Mouse (Mus musculus) thymus, adult 2 months (tissue): ENCODE results near the gene Gm15737. TPM values are rescaled to one million over a fixed set of nuclear protein-coding genes. Genes with fewer than 3 reads are reported as not detected.

Experiments used
- DNase-seq: peaks from one replicate; pipeline ENCODE4 v3.0.0; 2021
- H3K27ac ChIP-seq: fragments of 200-500 bp; 2 replicates; pipeline ENCODE4 v1.5.1; 2012; ENCODE audit warnings: low read length, control low read depth; ENCODE audit not compliant: control insufficient read depth, insufficient read depth
- H3K27me3 ChIP-seq: fragments of 200-500 bp; 2 replicates; pipeline ENCODE4 v1.6.1; 2012; ENCODE audit warnings: mild to moderate bottlenecking, low read length, moderate library complexity, mixed read lengths; ENCODE audit not compliant: control insufficient read depth, insufficient read depth
- H3K36me3 ChIP-seq: fragments of 200-500 bp; 2 replicates; pipeline ENCODE4 v1.6.1; 2012; ENCODE audit warnings: mild to moderate bottlenecking, low read length, moderate library complexity; ENCODE audit not compliant: control insufficient read depth, insufficient read depth
- H3K4me1 ChIP-seq: fragments of 200-500 bp; replicated peaks from 2 replicates; pipeline ENCODE4 v1.6.1; 2012; ENCODE audit warnings: low read length; ENCODE audit not compliant: control insufficient read depth, insufficient read depth
- H3K4me3 ChIP-seq: fragments of 200-500 bp; 2 replicates; pipeline ENCODE4 v1.5.1; 2012; ENCODE audit warnings: mild to moderate bottlenecking, low read length, control low read depth, moderate library complexity; ENCODE audit not compliant: control insufficient read depth, insufficient read depth
- CTCF ChIP-seq: fragments of 200-500 bp; IDR thresholded peaks from 2 replicates; pipeline ENCODE4 v1.5.1; 2012; ENCODE audit warnings: mild to moderate bottlenecking, control low read depth, low read length, moderate library complexity, borderline replicate concordance; ENCODE audit not compliant: control insufficient read depth, poor library complexity, insufficient read depth; ENCODE audit errors: extremely low read depth
- POLR2A ChIP-seq: fragments of 200-500 bp; IDR thresholded peaks from 2 replicates; pipeline ENCODE4 v1.6.1; 2012; ENCODE audit warnings: mild to moderate bottlenecking, low read length, control low read depth, moderate library complexity; ENCODE audit not compliant: control insufficient read depth, poor library complexity, insufficient read depth; ENCODE audit errors: extremely low read depth
- WGBS: fragments of 180-500 bp; shearing (Covaris S2); methylation state at CpG from one replicate; pipeline ENCODE4 v1.1.7; 2018; 5-methylcytosine and 5-hydroxymethylcytosine counted together
- polyA plus RNA-seq: library from polyadenylated mRNA; depleted of rRNA; stranded (reverse); fragments of >200 nt; gene quantifications from 2 replicates; pipeline ENCODE4 v1.2.3, GENCODE M21; 2012; rRNA removed

Gm15737 gene
- polyA plus RNA-seq, 1 experiment, result not detected

GRCm38 (mm10) chr6:92910611-92911010, 41.5 kb downstream of the Gm15737 start:
- Histone ChIP-seq H3K27ac (no peak overlapping the region), H3K4me1 (no peaks in the 10 kb centered on the region), H3K27me3 (no peaks in the 10 kb centered on the region), H3K4me3 (no peak overlapping the region), H3K36me3 (no peaks in the 10 kb centered on the region)
- DNase-seq, result no peak
- WGBS, result 51% methylated on average over 3 of the region's 3 CpGs
- TF ChIP-seq POLR2A (no peak), CTCF (no peak)

GRCm38 (mm10) chr6:92920938-92921689, 52.0 kb downstream of the Gm15737 start:
- WGBS, result 80% methylated on average over 10 of the region's 10 CpGs
- Histone ChIP-seq H3K27ac (no peak overlapping the region), H3K27me3 (no peaks in the 10 kb centered on the region), H3K4me1 (no peaks in the 10 kb centered on the region), H3K36me3 (no peaks in the 10 kb centered on the region), H3K4me3 (no peak overlapping the region)
- no peak for DNase-seq
- TF ChIP-seq CTCF (no peak), POLR2A (no peak)

- no peak for DNase-seq
- TF ChIP-seq CTCF (no peak), POLR2A (no peak)
- no peaks in the 10 kb centered on the region for H3K36me3 ChIP-seq
- H3K27ac ChIP-seq, result no peak overlapping the region
- H3K4me1 ChIP-seq, result no peaks in the 10 kb centered on the region
- H3K27me3 ChIP-seq, result no peaks in the 10 kb centered on the region
- no peak overlapping the region for H3K4me3 ChIP-seq
- 57% methylated on average over 4 of the region's 4 CpGs for WGBS
These were observed 52.7 kb downstream of the Gm15737 start for GRCm38 (mm10) chr6:92921843-92922242.

- Histone ChIP-seq H3K36me3 (no peaks in the 10 kb centered on the region), H3K4me3 (no peak overlapping the region), H3K27ac (no peak overlapping the region), H3K4me1 (no peaks in the 10 kb centered on the region), H3K27me3 (no peaks in the 10 kb centered on the region)
- DNase-seq, result no peak
- 90% methylated on average over 8 of the region's 8 CpGs for WGBS
- TF ChIP-seq CTCF (no peak), POLR2A (no peak)
These were observed 55.4 kb downstream of the Gm15737 start for GRCm38 (mm10) chr6:92924536-92924935.

GRCm38 (mm10) chr6:92928261-92928660, 59.1 kb downstream of the Gm15737 start:
- DNase-seq, result no peak
- Histone ChIP-seq H3K27ac (no peak overlapping the region), H3K27me3 (no peaks in the 10 kb centered on the region), H3K4me1 (no peaks in the 10 kb centered on the region), H3K4me3 (no peak overlapping the region), H3K36me3 (no peaks in the 10 kb centered on the region)
- 79% methylated on average over 5 of the region's 5 CpGs for WGBS
- TF ChIP-seq CTCF (no peak), POLR2A (no peak)

Other genes starting within 250 kb of the Gm15737 start
- 0.47 and 0.50 TPM in 2 replicates for gene Prickle2, start 163.2 kb upstream of the Gm15737 start, polyA plus RNA-seq
- 0.07 TPM in 1 of 2 replicates, not detected in the other for gene A730049H05Rik, start 52.9 kb upstream of the Gm15737 start, polyA plus RNA-seq
- 4.5 and 4.7 TPM in 2 replicates for gene Adamts9, start 74.1 kb downstream of the Gm15737 start, polyA plus RNA-seq